Mouse (Mus musculus): Measurements from ENCODE around the gene Gm12800. TPM values are rescaled to one million over a fixed set of nuclear protein-coding genes. Genes with fewer than 3 reads are reported as not detected.
"Not testable (repeated sequence)": the region's sequence is repeated elsewhere in the genome, so short reads cannot be mapped to it uniquely, and the experiment has no call there.

Gm12800 gene
- polyA plus RNA-seq (2015; fragmentation: Nextera tagmentation; extraction: Ambion mirVana), result not detected in 2 replicates

- not testable (repeated sequence) for H3K27me3 ChIP-seq; H3K27ac ChIP-seq; ATAC-seq (ENCODE audit: low FRiP score, low read depth); H3K9ac ChIP-seq; H3K4me2 ChIP-seq (replicated peaks); H3K36me3 ChIP-seq; H3K4me3 ChIP-seq; H3K4me1 ChIP-seq; H3K9me3 ChIP-seq
- 86% methylated on average over 2 of the region's 2 CpGs for WGBS
Observed at GRCm38 (mm10) chr4:101908821-101909220, at the start of gene Gm12800. Gene Gm12800 (plus strand): TSS chr4:101909121.

DNA sequence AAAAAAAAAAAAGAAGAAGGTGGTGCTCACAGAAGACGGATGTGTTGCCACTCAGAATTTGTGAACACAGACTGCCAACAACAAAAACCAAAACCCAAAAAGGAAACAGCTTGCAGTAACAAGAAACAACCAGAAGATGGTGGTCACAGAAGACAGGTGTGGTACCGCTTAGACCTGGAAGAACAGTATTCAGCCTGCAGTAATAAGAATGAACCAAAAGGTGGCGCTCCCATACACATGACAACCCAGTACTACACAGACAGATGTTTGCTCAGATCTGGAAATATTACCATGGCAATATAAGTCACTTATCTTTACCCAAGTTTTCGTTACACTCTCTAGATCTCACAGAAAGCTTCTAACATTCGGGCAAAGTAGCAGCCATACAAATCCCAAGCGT is 48.0 kb upstream of the Gm12800 start:
- WGBS, result 36% methylated on average over 6 of the region's 6 CpGs
- H3K4me1 ChIP-seq, result no peaks in the 10 kb centered on the region
- no peak overlapping the region for H3K27ac ChIP-seq
- no peak for ATAC-seq (ENCODE audit: low FRiP score, low read depth)
- H3K9me3 ChIP-seq, result no peaks in the 10 kb centered on the region
- no peaks in the 10 kb centered on the region for H3K27me3 ChIP-seq
- H3K36me3 ChIP-seq, result no peaks in the 10 kb centered on the region
- H3K4me2 ChIP-seq (replicated peaks), result no peak overlapping the region
- no peak overlapping the region for H3K9ac ChIP-seq
- H3K4me3 ChIP-seq, result no peak overlapping the region

DNA sequence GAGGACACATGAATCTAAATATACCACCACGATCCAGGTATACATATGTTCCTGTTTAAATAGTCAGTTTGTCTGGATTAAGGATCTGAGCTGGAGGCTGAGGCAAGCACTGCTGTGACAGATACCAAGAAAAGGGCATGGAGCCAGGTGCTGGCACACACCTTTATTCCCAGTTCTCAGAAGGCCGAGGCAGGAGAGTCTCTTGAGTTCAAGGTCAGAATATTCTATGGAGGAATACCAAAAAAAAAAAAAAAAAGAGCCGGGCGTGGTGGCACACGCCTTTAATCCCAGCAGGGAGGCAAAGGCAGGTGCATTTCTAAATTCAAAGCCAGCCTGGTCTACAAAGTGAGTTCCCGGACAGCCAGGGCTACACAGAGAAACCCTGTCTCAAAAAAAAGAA is 46.6 kb upstream of the Gm12800 start:
- no peak overlapping the region for H3K4me2 ChIP-seq (replicated peaks)
- H3K36me3 ChIP-seq, result no peaks in the 10 kb centered on the region
- no peaks in the 10 kb centered on the region for H3K4me1 ChIP-seq
- WGBS, result 88% methylated on average over 6 of the region's 6 CpGs
- H3K9ac ChIP-seq, result no peak overlapping the region
- no peak overlapping the region for H3K27ac ChIP-seq
- no peaks in the 10 kb centered on the region for H3K9me3 ChIP-seq
- no peak for ATAC-seq (ENCODE audit: low FRiP score, low read depth)
- H3K27me3 ChIP-seq, result no peaks in the 10 kb centered on the region
- no peak overlapping the region for H3K4me3 ChIP-seq

GRCm38 (mm10) chr4:101872031-101872430 is 36.9 kb upstream of the Gm12800 start:
- not testable (repeated sequence) for H3K4me3 ChIP-seq; H3K36me3 ChIP-seq; H3K27ac ChIP-seq; H3K4me2 ChIP-seq (replicated peaks); H3K9me3 ChIP-seq; H3K27me3 ChIP-seq; H3K9ac ChIP-seq; H3K4me1 ChIP-seq; ATAC-seq (ENCODE audit: low FRiP score, low read depth)
- WGBS, result 73% methylated on average over 2 of the region's 2 CpGs

- H3K9ac ChIP-seq; H3K27me3 ChIP-seq; H3K9me3 ChIP-seq; H3K27ac ChIP-seq; H3K4me2 ChIP-seq (replicated peaks); ATAC-seq (ENCODE audit: low FRiP score, low read depth); H3K4me3 ChIP-seq; H3K36me3 ChIP-seq; H3K4me1 ChIP-seq: not testable (repeated sequence)
- WGBS, result 81% methylated on average over 15 of the region's 15 CpGs
Observed at GRCm38 (mm10) chr4:101875687-101876086, 33.2 kb upstream of the Gm12800 start.

DNA sequence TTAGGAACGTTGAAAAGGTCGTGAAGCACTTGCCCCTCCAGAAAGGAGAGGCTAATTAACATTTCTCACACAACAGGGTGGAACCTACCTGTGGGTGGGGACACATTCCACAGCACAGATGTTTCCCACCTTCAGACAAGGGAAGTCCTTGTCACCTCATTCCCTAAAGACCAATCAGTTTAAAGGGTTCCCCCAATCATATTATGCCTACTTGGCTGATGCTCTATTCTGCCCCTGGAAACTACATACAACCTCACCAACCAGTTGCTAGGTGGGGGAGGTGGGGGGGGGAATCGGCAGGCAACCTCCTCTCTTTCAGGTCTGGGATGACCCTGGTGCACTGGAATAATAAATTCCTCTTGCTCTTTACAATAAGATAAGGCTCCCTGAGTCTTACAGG is 25.3 kb upstream of the Gm12800 start:
- Histone ChIP-seq H3K27ac (no peak overlapping the region), H3K9me3 (no peaks in the 10 kb centered on the region), H3K4me3 (no peak overlapping the region), H3K4me2 (replicated peaks) (no peak overlapping the region), H3K36me3 (no peaks in the 10 kb centered on the region), H3K9ac (no peak overlapping the region), H3K4me1 (no peaks in the 10 kb centered on the region), H3K27me3 (no peaks in the 10 kb centered on the region)
- ATAC-seq (ENCODE audit: low FRiP score, low read depth), result no peak
- WGBS, result 37% methylated on average over 3 of the region's 3 CpGs

- no peak overlapping the region for H3K9ac ChIP-seq
- no peak overlapping the region for H3K4me2 ChIP-seq (replicated peaks)
- no peaks in the 10 kb centered on the region for H3K9me3 ChIP-seq
- no peak overlapping the region for H3K4me3 ChIP-seq
- no peaks in the 10 kb centered on the region for H3K36me3 ChIP-seq
- H3K27me3 ChIP-seq, result no peaks in the 10 kb centered on the region
- H3K27ac ChIP-seq, result no peak overlapping the region
- no peaks in the 10 kb centered on the region for H3K4me1 ChIP-seq
- ATAC-seq (ENCODE audit: low FRiP score, low read depth), result no peak
Observed at GRCm38 (mm10) chr4:101889377-101889776, 19.5 kb upstream of the Gm12800 start.

- Histone ChIP-seq H3K9ac (no peak within 1 kb of the TSS), H3K27me3 (no peaks in the 10 kb centered on the region), H3K4me2 (replicated peaks) (no peak within 1 kb of the TSS), H3K4me1 (no peaks in the 10 kb centered on the region), H3K9me3 (no peaks in the 10 kb centered on the region), H3K4me3 (no peak within 1 kb of the TSS), H3K36me3 (no peaks in the 10 kb centered on the region), H3K27ac (no peak within 1 kb of the TSS)
- ATAC-seq (ENCODE audit: low FRiP score, low read depth), result no peak
- WGBS, result 79% methylated on average over 7 of the region's 7 CpGs
Observed at GRCm38 (mm10) chr4:101893656-101894420, 15.1 kb upstream of the Gm12800 start, which contains the start of gene C130073F10Rik. Gene C130073F10Rik (minus strand): TSS chr4:101893789.

- ATAC-seq (ENCODE audit: low FRiP score, low read depth), result not testable (repeated sequence)
Observed at GRCm38 (mm10) chr4:101940107-101940506, 31.2 kb downstream of the Gm12800 start, which contains the start of gene Gm12794. Gene Gm12794 (plus strand): TSS chr4:101940407.

More at GRCm38 (mm10) chr4:101940107-101940506, 31.2 kb downstream of the Gm12800 start, which contains the start of gene Gm12794:
- H3K9ac ChIP-seq; H3K27ac ChIP-seq; H3K9me3 ChIP-seq; H3K4me2 ChIP-seq (replicated peaks); H3K4me3 ChIP-seq; H3K27me3 ChIP-seq; H3K36me3 ChIP-seq; H3K4me1 ChIP-seq: not testable (repeated sequence)
- 72% methylated on average over 2 of the region's 2 CpGs for WGBS

Other genes starting within 250 kb of the Gm12800 start
- gene Lepr, start 191.7 kb upstream of the Gm12800 start, polyA plus RNA-seq (2015; fragmentation: Nextera tagmentation; extraction: Ambion mirVana), result 8.8 and 9.6 TPM in 2 replicates
- gene B020004J07Rik, start 65.1 kb upstream of the Gm12800 start, polyA plus RNA-seq (2015; fragmentation: Nextera tagmentation; extraction: Ambion mirVana), result not detected in 2 replicates
- gene C130073F10Rik, start 15.3 kb upstream of the Gm12800 start, polyA plus RNA-seq (2015; fragmentation: Nextera tagmentation; extraction: Ambion mirVana), result not detected in 2 replicates
- gene Gm12794, start 31.3 kb downstream of the Gm12800 start, polyA plus RNA-seq (2015; fragmentation: Nextera tagmentation; extraction: Ambion mirVana), result not detected in 2 replicates
- gene Gm12790, start 71.9 kb downstream of the Gm12800 start, polyA plus RNA-seq (2015; fragmentation: Nextera tagmentation; extraction: Ambion mirVana), result not detected in 2 replicates
- gene Gm12789, start 77.5 kb downstream of the Gm12800 start, polyA plus RNA-seq (2015; fragmentation: Nextera tagmentation; extraction: Ambion mirVana), result not detected in 2 replicates
- gene Pde4b, start 178.4 kb downstream of the Gm12800 start, polyA plus RNA-seq (2015; fragmentation: Nextera tagmentation; extraction: Ambion mirVana), result 14.8 and 16.2 TPM in 2 replicates